Comparison of ENCODE assay signal across 15 mouse cellular contexts in the genomic region with DNA sequence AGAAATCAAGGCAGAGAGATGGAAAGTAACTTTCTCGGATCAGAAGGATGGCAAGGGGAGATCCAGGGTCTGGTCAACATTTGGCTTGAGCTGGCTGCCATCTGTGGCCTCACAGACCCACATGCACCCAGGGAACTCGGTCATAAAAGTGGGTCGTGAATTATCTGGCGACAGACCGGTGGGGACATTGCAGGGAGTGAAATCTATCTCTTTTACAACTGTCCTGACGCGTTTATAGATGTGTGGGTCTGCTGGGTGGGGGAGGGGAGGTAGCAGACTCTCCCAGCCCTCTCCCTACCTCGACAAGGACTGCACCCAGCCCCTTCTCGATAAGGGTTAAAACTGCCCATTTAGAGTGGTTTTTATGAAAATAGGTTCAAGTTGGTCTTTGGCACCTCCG.
"Had no signal": no experiment of that assay in that cellular context is flagged by ENCODE, and none has a peak within 500 bp of the region (broad histone marks: within the 10 kb centered on the region; RNA-seq: fewer than 3 reads in every experiment).

No protein-coding gene starts in this region.

- H3K4me3 ChIP-seq: neural tube, embryonic 15.5 days; stomach, embryonic 15.5 days had no signal

- H3K9ac ChIP-seq: neural tube, embryonic 15.5 days; stomach, embryonic 15.5 days had no signal

- DNase-seq: retina, postnatal 1 day; right cerebral cortex, adult 18-20 months; right cerebral cortex, postnatal 14 days; right cerebral cortex, postnatal 25 days; right cerebral cortex, postnatal 4 days; spleen, adult 18-20 months; thymus, adult 18-20 months; thymus, adult 2 months; thymus, postnatal 14 days; thymus, postnatal 25 days; thymus, postnatal 36 days; thymus, postnatal 4 days had no signal

- H3K9me3 ChIP-seq: neural tube, embryonic 15.5 days; stomach, embryonic 15.5 days had no signal

- H3K4me2 ChIP-seq: neural tube, embryonic 15.5 days; stomach, embryonic 15.5 days had no signal

- H3K27ac ChIP-seq: neural tube, embryonic 15.5 days; stomach, embryonic 15.5 days; stomach, postnatal 0 days had no signal

- H3K36me3 ChIP-seq: neural tube, embryonic 15.5 days; stomach, embryonic 15.5 days had no signal
